Mouse (Mus musculus) forebrain, embryonic 13.5 days (tissue): ENCODE measurements around the gene Slc7a8. TPM values are rescaled to one million over a fixed set of nuclear protein-coding genes. Genes with fewer than 3 reads are reported as not detected.
"Not testable (repeated sequence)": the region's sequence is repeated elsewhere in the genome, so short reads cannot be mapped to it uniquely, and the experiment has no call there.

Experiments
- ATAC-seq: fragments of 200-750 bp; cut with Nextera tagmentation; 2 replicates; pipeline ENCODE4 v1.8.0; 2017
- H3K27ac ChIP-seq: fragments of 300-500 bp; sonication (generic); 2 replicates; pipeline ENCODE4 v1.5.1; 2015; ENCODE audit warnings: inconsistent platforms, mild to moderate bottlenecking, moderate library complexity
- H3K27me3 ChIP-seq: fragments of 300-500 bp; sonication (generic); 2 replicates; pipeline ENCODE4 v1.6.1; 2015; ENCODE audit warnings: mild to moderate bottlenecking, inconsistent platforms
- H3K36me3 ChIP-seq: fragments of 300-500 bp; sonication (generic); 2 replicates; pipeline ENCODE4 v1.6.1; 2015; ENCODE audit warnings: mild to moderate bottlenecking, inconsistent platforms; ENCODE audit not compliant: poor library complexity, severe bottlenecking
- H3K4me1 ChIP-seq: fragments of 300-500 bp; sonication (generic); 2 replicates; pipeline ENCODE4 v1.6.1; 2015; ENCODE audit warnings: inconsistent platforms
- H3K4me2 ChIP-seq: fragments of 300-500 bp; sonication (generic); 2 replicates; pipeline ENCODE4 v1.6.1; 2015; ENCODE audit warnings: inconsistent platforms, mild to moderate bottlenecking, moderate library complexity
- H3K4me3 ChIP-seq: fragments of 300-500 bp; sonication (generic); 2 replicates; pipeline ENCODE4 v1.5.1; 2015; ENCODE audit warnings: mild to moderate bottlenecking, inconsistent platforms
- H3K9ac ChIP-seq: fragments of 300-500 bp; sonication (generic); 2 replicates; pipeline ENCODE4 v1.6.1; 2015; ENCODE audit warnings: mild to moderate bottlenecking, inconsistent platforms
- H3K9me3 ChIP-seq: fragments of 300-500 bp; sonication (generic); replicated peaks from 2 replicates; pipeline ENCODE4 v1.6.1; 2016; ENCODE audit warnings: inconsistent platforms
- WGBS: fragments of 180-500 bp; shearing (Covaris S2); methylation state at CpG from one replicate; pipeline ENCODE4 v1.1.7; 2015; 5-methylcytosine and 5-hydroxymethylcytosine counted together
- polyA plus RNA-seq: library from polyadenylated mRNA; unstranded; fragments of >200 nt; fragmentation: Nextera tagmentation; extraction: Ambion mirVana; gene quantifications from 2 replicates; pipeline ENCODE4 v1.2.1, GENCODE M21; 2015

Gene Slc7a8
- polyA plus RNA-seq, 1 experiment from 2014 or later, result 3.5 TPM

DNA sequence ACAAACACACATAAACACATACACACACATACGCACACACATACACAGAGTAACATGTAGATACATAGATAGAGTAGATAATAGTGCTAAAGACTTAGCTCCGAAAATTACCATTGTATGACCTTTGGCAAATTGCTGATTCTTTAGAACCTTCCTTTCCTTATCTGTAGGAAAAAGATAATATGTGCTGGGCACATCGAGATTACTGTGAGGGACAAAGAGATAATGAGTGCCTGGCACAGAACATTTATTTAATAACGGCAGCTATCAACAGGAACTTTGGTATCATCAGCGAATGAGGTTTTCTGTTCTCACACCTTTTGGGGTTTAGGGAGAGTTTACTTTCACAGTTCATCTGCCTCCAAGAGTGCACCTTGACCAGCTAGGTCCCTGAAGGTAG is 5.0 kb downstream of the Slc7a8 start:
- no peak for ATAC-seq
- Histone ChIP-seq H3K9ac (no peak overlapping the region), H3K4me1 (peaks cover 7% of the 10 kb centered on the region; the same call in 1 of the 2 replicates), H3K4me3 (no peak overlapping the region), H3K27ac (no peak overlapping the region), H3K9me3 (no peaks in the 10 kb centered on the region), H3K4me2 (no peak overlapping the region), H3K36me3 (no peaks in the 10 kb centered on the region), H3K27me3 (peaks cover 15% of the 10 kb centered on the region)
- 91% methylated on average over 5 of the region's 5 CpGs for WGBS

DNA sequence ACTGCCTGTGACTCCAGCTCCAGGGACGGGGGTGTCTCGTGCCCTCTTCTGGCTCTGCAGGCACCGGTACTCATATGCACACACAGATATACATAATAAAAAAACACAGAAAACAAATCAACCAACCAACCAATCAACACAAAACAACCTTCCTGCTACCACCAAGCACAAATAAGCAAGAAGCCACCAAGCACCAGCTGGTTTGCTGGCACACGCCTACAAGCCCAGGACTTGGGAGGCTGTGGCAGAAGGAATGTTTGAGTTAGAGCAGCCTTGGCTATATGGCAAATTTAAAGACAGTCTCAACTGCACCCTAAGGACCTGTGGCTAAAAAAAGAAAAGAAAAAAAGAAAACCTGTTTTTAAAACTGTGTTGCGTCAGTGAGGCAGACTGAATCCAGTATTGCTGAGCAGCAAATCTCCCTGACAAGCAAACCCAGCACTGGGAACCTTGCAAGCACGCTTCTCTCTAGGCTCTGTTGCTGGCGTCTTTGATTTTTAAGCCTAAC is 6.2 kb downstream of the Slc7a8 start:
- Histone ChIP-seq H3K9ac (no peak overlapping the region), H3K4me1 (peaks cover 2% of the 10 kb centered on the region; the same call in 1 of the 2 replicates), H3K36me3 (no peaks in the 10 kb centered on the region), H3K4me3 (no peak overlapping the region), H3K27me3 (peaks cover 14% of the 10 kb centered on the region), H3K9me3 (no peaks in the 10 kb centered on the region), H3K27ac (no peak overlapping the region), H3K4me2 (no peak overlapping the region)
- WGBS, result 86% methylated on average over 7 of the region's 7 CpGs
- no peak for ATAC-seq

DNA sequence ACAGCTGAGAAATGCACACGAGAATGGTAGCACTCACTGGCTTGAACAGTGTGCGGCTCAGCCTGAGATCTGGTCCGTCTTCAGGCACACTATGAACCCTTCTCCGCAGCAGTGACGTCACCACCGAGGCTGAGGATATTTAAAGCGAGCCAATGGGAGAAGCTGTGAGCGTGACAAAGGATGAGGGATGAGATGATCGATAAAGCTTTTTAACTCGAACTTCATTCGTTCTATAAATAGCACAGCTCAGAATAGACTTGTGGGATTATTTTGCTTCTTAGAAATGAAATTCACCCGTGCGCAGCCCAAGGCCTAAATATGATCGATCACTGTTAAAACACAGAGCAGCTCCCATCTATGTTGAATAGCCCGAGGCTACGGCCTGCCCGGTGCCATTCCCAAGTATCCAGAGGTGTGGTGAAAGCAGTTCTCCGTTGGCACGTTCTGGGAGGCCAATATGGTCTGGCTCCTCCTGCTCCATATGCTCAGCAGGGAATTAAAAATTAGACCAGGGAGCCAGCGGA is 9.4 kb downstream of the Slc7a8 start:
- peak; percentile 89 for ATAC-seq
- no peak overlapping the region for H3K4me2 ChIP-seq
- H3K4me3 ChIP-seq, result no peak overlapping the region
- 0 out of 2 replicates have a peak overlapping the region, but pooled peaks have one; percentile 55 for H3K27ac ChIP-seq
- H3K27me3 ChIP-seq, result no peaks in the 10 kb centered on the region
- no peaks in the 10 kb centered on the region for H3K4me1 ChIP-seq
- 75% methylated on average over 20 of the region's 20 CpGs for WGBS
- H3K9me3 ChIP-seq, result no peaks in the 10 kb centered on the region
- H3K36me3 ChIP-seq, result no peaks in the 10 kb centered on the region
- H3K9ac ChIP-seq, result no peak overlapping the region

DNA sequence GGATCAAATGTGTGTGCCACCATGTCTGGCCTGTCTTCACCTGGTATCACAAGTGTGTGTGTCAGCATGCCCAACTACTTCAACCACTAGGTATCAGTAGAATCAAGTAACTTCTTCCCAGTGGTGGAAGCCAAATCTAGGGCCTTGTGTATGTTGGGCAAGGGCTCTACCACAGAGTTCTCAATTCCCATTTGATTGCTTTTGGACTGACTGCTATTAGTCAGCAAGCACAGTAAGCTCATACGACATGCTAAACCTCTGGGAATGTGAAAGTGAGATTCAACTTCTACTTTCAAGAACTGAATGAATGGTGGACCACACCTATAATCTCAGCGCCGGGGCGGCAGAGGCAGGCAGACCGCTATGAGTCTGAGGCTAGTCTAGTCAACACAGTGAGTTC is 11.4 kb downstream of the Slc7a8 start:
- no peaks in the 10 kb centered on the region for H3K36me3 ChIP-seq

DNA sequence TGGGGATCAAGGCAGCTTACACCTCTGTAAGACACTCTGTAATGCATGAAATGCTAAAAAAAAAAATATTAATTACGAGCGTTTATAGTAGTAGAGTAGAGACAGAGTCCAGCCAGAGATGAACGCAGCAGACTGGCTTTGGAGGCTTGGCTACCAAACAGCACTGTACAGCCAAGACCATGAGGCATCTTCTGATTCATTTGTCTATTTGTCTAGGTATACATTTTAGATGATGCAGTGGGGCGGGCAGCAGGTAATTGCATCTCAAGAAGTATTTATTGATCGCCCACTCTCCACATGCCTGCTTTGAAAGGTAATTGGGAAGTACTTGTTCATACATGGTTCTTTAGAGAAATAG is 12.7 kb downstream of the Slc7a8 start:
- Histone ChIP-seq H3K36me3 (no peaks in the 10 kb centered on the region), H3K4me2 (no peak overlapping the region), H3K4me1 (no peaks in the 10 kb centered on the region), H3K4me3 (no peak overlapping the region), H3K27ac (no peak overlapping the region), H3K9ac (no peak overlapping the region), H3K9me3 (no peaks in the 10 kb centered on the region), H3K27me3 (no peaks in the 10 kb centered on the region)
- no peak for ATAC-seq
- 91% methylated on average over 5 of the region's 5 CpGs for WGBS

More for the DNA sequence above, 11.4 kb downstream of the Slc7a8 start:
- Histone ChIP-seq H3K27me3 (no peaks in the 10 kb centered on the region), H3K4me2 (no peak overlapping the region), H3K27ac (no peak overlapping the region), H3K4me3 (no peak overlapping the region), H3K9me3 (no peaks in the 10 kb centered on the region), H3K4me1 (no peaks in the 10 kb centered on the region), H3K9ac (no peak overlapping the region)
- 94% methylated on average over 5 of the region's 5 CpGs for WGBS
- ATAC-seq, result no peak

DNA sequence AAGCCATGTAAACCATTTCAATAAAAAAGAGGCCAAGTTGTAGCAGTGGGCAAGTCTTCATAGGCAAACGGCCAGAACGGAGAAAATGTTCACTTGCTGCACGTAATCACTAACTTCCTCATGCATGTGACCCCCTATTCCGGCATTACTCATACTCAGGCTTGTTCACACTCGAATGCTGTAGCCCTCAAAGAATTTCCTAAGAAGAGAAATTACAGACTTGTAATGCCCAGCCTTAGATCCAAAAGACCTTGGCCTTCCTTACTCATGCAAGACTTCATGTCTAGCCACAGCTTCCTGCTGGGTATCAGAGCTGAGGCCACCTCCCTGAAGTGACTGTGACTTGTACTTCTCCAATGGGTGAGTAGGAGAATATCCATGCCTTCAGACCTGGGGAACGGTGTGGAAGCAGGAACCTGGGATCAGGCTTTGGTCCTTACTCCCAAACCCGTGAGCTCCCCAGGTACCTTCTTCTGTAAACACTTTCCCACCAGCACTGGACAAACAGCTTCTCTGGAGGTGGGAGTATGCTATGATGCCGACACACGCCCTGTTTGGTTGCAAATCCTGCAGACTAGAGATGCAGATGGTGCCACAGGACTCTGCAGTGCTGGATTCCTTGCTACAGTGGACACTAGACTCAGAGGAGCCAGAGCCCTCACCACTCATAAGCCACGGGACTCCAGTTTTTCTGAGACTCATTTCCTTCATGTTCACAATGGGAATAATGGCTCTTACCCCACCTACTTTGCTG is 13.3 kb downstream of the Slc7a8 start:
- H3K4me2 ChIP-seq, result no peak overlapping the region
- H3K4me1 ChIP-seq, result no peaks in the 10 kb centered on the region
- no peak overlapping the region for H3K9ac ChIP-seq
- H3K4me3 ChIP-seq, result no peak overlapping the region
- no peak overlapping the region for H3K27ac ChIP-seq
- H3K36me3 ChIP-seq, result no peaks in the 10 kb centered on the region
- ATAC-seq, result no peak
- 89% methylated on average over 10 of the region's 10 CpGs for WGBS
- no peaks in the 10 kb centered on the region for H3K9me3 ChIP-seq
- H3K27me3 ChIP-seq, result no peaks in the 10 kb centered on the region

DNA sequence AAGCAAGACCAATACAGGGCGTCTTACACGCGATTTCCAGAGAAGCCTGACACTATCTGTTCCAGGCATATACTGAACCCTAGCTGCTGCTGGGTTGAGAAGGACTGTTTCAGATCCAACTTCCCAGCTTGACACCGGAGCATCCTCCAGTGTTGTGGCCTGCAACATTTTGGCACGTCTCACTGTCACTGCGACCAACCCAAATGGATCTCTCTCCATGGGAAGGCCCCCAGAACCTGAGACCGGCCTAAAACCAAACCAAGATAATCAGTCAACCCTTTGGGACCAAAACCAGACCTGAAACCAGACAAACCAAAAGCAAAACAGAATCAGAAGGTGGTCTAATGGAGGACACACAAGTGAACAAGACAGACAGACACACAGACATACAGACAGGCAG is 14.8 kb downstream of the Slc7a8 start:
- H3K9ac ChIP-seq, H3K9me3 ChIP-seq, ATAC-seq, H3K4me2 ChIP-seq, H3K36me3 ChIP-seq, H3K27me3 ChIP-seq, H3K27ac ChIP-seq, H3K4me3 ChIP-seq, H3K4me1 ChIP-seq: not testable (repeated sequence)
- WGBS, result 93% methylated on average over 7 of the region's 7 CpGs

DNA sequence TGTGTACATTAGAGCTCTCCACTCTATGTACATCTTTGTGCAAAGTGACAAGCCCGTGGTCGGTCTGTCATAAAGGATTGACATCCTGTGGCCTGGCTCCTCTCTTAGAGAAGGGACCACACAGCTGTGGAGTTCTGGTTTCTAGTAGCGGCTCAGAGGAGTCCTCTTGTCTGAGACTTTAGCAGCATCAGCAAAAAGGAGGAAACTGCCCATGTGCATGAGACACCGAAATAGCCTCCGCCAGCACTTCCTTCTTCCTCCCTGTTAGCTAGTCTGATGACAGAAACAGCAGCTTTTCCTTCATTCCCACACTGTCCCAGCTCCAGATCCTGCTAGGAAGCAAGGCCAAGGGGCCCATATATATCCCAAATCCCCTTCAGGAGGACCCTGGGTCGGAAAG is 25.4 kb downstream of the Slc7a8 start:
- Histone ChIP-seq H3K36me3 (no peaks in the 10 kb centered on the region), H3K4me3 (no peak overlapping the region), H3K9ac (no peak overlapping the region), H3K9me3 (no peaks in the 10 kb centered on the region), H3K27ac (no peak overlapping the region), H3K4me1 (peaks cover 15% of the 10 kb centered on the region), H3K27me3 (no peaks in the 10 kb centered on the region), H3K4me2 (no peak overlapping the region)
- WGBS, result 92% methylated on average over 6 of the region's 6 CpGs
- no peak for ATAC-seq

DNA sequence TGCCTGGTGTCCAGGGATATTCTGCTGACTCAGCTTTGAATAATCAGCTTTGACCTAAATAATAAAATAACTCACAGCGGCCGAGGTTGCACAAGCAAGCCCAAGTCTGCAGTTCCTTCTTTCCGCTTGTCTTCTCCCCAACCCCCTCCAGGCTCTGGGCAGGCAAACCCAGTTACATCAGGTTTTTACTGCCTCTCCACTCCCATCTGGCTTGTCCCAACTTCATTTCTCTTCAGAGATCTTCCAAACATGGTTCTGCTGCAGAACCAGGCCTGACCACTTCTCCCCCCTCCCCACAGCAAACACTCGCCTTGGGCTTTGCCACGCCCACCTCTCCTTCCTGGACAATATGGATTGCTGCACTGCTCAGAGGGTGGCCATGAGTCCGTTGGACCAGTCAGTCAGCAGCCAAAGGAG is 27.1 kb downstream of the Slc7a8 start:
- no peak for ATAC-seq
- Histone ChIP-seq H3K4me2 (no peak overlapping the region), H3K27ac (peak overlapping the region; percentile 63), H3K9me3 (no peaks in the 10 kb centered on the region), H3K9ac (no peak overlapping the region), H3K4me1 (peaks cover 15% of the 10 kb centered on the region), H3K36me3 (no peaks in the 10 kb centered on the region), H3K4me3 (no peak overlapping the region), H3K27me3 (no peaks in the 10 kb centered on the region)
- 36% methylated on average over 6 of the region's 6 CpGs for WGBS

DNA sequence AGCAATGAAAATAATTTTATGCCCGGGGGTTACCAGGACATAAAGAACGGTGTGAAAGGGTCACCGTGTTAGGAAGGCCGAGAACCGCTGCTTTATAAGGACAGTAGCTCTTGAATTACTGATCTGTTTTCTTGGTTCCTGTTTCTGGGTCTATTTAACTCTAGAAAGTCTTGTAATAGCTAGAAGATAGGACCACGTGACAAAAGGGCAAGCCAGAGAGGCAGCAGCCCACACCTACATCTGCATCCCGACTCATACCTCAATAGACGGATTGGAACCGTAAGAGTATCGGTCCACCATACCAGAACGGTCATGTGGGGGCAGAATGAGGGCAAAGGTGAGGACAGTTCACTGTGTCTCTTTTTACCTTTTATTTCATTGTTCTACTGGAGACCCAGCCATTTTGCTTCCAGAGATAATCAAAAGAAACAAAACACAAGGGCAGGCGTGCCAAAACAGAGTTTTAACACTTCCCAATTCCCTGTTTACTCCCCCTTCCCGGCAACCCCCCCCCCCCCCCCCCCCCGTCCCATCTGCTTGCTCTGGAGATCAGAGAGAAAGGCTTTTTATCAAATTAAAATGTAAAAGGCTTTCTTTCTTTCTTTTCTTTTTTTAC is 27.7 kb downstream of the Slc7a8 start:
- no peak for ATAC-seq
- H3K9ac ChIP-seq, result no peak overlapping the region
- H3K9me3 ChIP-seq, result no peaks in the 10 kb centered on the region
- no peak overlapping the region for H3K4me2 ChIP-seq
- H3K4me3 ChIP-seq, result no peak overlapping the region
- no peaks in the 10 kb centered on the region for H3K36me3 ChIP-seq
- H3K4me1 ChIP-seq, result peaks cover 15% of the 10 kb centered on the region
- H3K27me3 ChIP-seq, result no peaks in the 10 kb centered on the region
- 72% methylated on average over 14 of the region's 14 CpGs for WGBS
- H3K27ac ChIP-seq, result no peak overlapping the region

DNA sequence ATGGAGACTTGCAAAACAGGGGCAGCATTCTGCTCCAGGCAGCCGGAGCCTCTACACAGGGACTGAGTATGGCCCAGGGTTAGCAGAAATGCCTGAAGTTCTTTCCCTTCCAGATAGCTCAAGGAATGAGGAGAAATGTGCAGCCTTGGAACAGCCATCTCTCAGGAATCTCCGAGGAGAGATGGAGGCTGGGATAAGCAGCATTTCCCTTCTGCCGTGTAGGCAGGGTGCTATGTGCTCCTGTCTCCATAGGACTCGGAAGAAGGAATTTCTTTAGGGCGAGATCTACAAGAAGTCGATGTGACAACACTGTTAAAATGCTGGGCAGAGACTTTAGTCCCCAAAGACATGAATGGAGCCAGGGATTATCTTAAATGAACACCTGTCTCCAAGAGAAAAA is 28.8 kb downstream of the Slc7a8 start:
- Histone ChIP-seq H3K4me3 (no peak overlapping the region), H3K36me3 (no peaks in the 10 kb centered on the region), H3K27ac (no peak overlapping the region), H3K4me1 (peaks cover 15% of the 10 kb centered on the region), H3K9me3 (no peaks in the 10 kb centered on the region), H3K27me3 (no peaks in the 10 kb centered on the region), H3K4me2 (no peak overlapping the region), H3K9ac (no peak overlapping the region)
- no peak for ATAC-seq
- WGBS, result 88% methylated on average over 6 of the region's 6 CpGs

DNA sequence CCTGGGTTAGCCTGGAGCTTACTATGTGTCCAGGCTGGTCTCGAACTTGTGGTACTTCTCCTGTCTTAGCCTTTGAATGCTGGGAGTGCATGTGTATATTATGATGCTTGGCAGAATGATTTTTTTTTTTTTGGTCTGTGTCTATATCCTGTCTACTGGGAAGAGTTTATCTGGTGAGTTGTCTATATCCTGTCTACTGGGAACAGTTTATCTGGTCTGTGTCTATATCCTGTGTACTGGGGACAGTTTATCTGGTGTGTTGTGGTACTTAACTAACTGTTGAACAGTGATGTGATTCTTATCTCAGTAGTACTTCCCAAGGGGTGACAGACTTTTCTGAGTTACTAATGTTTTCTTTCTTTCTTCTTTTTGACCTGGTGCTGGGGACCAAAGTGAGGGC is 30.0 kb downstream of the Slc7a8 start:
- Histone ChIP-seq H3K4me3 (no peak overlapping the region), H3K4me1 (peaks cover 15% of the 10 kb centered on the region), H3K27me3 (no peaks in the 10 kb centered on the region), H3K9me3 (no peaks in the 10 kb centered on the region), H3K4me2 (no peak overlapping the region), H3K9ac (no peak overlapping the region), H3K36me3 (no peaks in the 10 kb centered on the region), H3K27ac (no peak overlapping the region)
- WGBS, result 91% methylated on average over 1 of the region's 1 CpGs
- ATAC-seq, result no peak
